In genomic region chr10:99458047-99458446, GRCm38 (mm10) we compare ENCODE assay signal across 12 mouse cellular contexts.
DNase-seq lines count a peak whose midpoint lies in the region; ATAC-seq lines count a peak whose summit lies in the region.
"Had no signal": no experiment of that assay in that cellular context is flagged by ENCODE, and none has a peak within 500 bp of the region (broad histone marks: within the 10 kb centered on the region; RNA-seq: fewer than 3 reads in every experiment).

No protein-coding gene starts in this region.

- no peak for ATAC-seq in heart, embryonic 11.5 days (replicated peaks; ENCODE audit: insufficient number of reproducible peaks, low FRiP score, low TSS enrichment)
- no peak for ATAC-seq in lung, embryonic 16.5 days (ENCODE audit: low read depth)
- ATAC-seq in erythroid progenitor cell, adult 5-6 weeks (replicated peaks; ENCODE audit: low FRiP score, poor library complexity, severe bottlenecking) = no peak
- ATAC-seq: forebrain, embryonic 16.5 days had no signal

- WGBS in heart, embryonic 11.5 days (ENCODE audit: insufficient replicate concordance) = 60% methylated on average over 3 of the region's 3 CpGs
- WGBS in lung, embryonic 16.5 days = 45% methylated on average over 3 of the region's 3 CpGs

- H3K27me3 ChIP-seq in heart, embryonic 11.5 days (ENCODE audit: control insufficient read depth, insufficient read depth, low read length) = no peaks in the 10 kb centered on the region
- no peaks in the 10 kb centered on the region for H3K27me3 ChIP-seq in lung, embryonic 16.5 days (ENCODE audit: control insufficient read depth, insufficient read depth, low read depth, low read length)
- H3K27me3 ChIP-seq: embryonic facial prominence, embryonic 15.5 days had no signal

- H3K9ac ChIP-seq in heart, embryonic 11.5 days (ENCODE audit: low read depth, low read length) = no peak overlapping the region
- H3K9ac ChIP-seq in lung, embryonic 16.5 days (ENCODE audit: low read length) = no peak overlapping the region
- H3K9ac ChIP-seq: embryonic facial prominence, embryonic 15.5 days; limb, embryonic 13.5 days had no signal

- no peak overlapping the region for H3K4me3 ChIP-seq in heart, embryonic 11.5 days (ENCODE audit: low read depth, low read length)
- no peak overlapping the region for H3K4me3 ChIP-seq in lung, embryonic 16.5 days (ENCODE audit: low read length)
- H3K4me3 ChIP-seq: embryonic facial prominence, embryonic 15.5 days; limb, embryonic 13.5 days had no signal

- no peaks in the 10 kb centered on the region for H3K9me3 ChIP-seq in heart, embryonic 11.5 days (replicated peaks; ENCODE audit: control insufficient read depth, low read length)
- no peaks in the 10 kb centered on the region for H3K9me3 ChIP-seq in lung, embryonic 16.5 days (ENCODE audit: control insufficient read depth, low read length)
- H3K9me3 ChIP-seq: embryonic facial prominence, embryonic 15.5 days; limb, embryonic 13.5 days had no signal

- DNase-seq in heart, adult 11 months = peak; percentile 96
- no peak for DNase-seq in lung, postnatal 36 days
- DNase-seq in kidney, postnatal 10 days = peak; percentile 66
- peak; percentile 24 for DNase-seq in thymus, postnatal 4 days
- DNase-seq: cerebellum, adult 9-10 months; midbrain, embryonic 14.5 days had no signal

- H3K4me2 ChIP-seq in heart, embryonic 11.5 days = no peak overlapping the region
- no peak overlapping the region for H3K4me2 ChIP-seq in lung, embryonic 16.5 days (ENCODE audit: low read depth, low read length)
- H3K4me2 ChIP-seq: embryonic facial prominence, embryonic 15.5 days; limb, embryonic 13.5 days had no signal

- no peak overlapping the region for H3K27ac ChIP-seq in heart, embryonic 11.5 days (ENCODE audit: low read depth, low read length)
- peak overlapping the region; percentile 36; the same call in 1 of the 2 replicates for H3K27ac ChIP-seq in lung, embryonic 16.5 days (ENCODE audit: low read length)
- H3K27ac ChIP-seq: limb, embryonic 13.5 days had no signal

- H3K4me1 ChIP-seq in heart, embryonic 11.5 days (ENCODE audit: control insufficient read depth, insufficient read depth, low read length) = peaks cover 7% of the 10 kb centered on the region
- peaks cover 9% of the 10 kb centered on the region for H3K4me1 ChIP-seq in lung, embryonic 16.5 days (replicated peaks; ENCODE audit: control insufficient read depth, insufficient read depth, low read length)

- no peaks in the 10 kb centered on the region for H3K36me3 ChIP-seq in heart, embryonic 11.5 days (ENCODE audit: control insufficient read depth, insufficient read depth, low read length)
- H3K36me3 ChIP-seq in lung, embryonic 16.5 days (ENCODE audit: control insufficient read depth, insufficient read depth, low read length) = no peaks in the 10 kb centered on the region
- H3K36me3 ChIP-seq: embryonic facial prominence, embryonic 15.5 days; limb, embryonic 13.5 days had no signal
